Mouse (Mus musculus): ENCODE data around the gene Urah.

Urah gene

GRCm38 (mm10) chr7:140877364-140877763 is 42.5 kb downstream of the Urah start:
- no peak for DNase-seq

GRCm38 (mm10) chr7:140879355-140879754 is 44.5 kb downstream of the Urah start:
- no peak for DNase-seq

- DNase-seq: no peak
Observed at GRCm38 (mm10) chr7:140880419-140880818, 45.6 kb downstream of the Urah start.

- no peak for DNase-seq
Observed at GRCm38 (mm10) chr7:140880865-140881515, 46.2 kb downstream of the Urah start.

GRCm38 (mm10) chr7:140881696-140882468 is 47.1 kb downstream of the Urah start, which contains the start of the genes Psmd13 and Sirt3:
Gene Psmd13 (plus strand): TSS chr7:140881968.
Gene Sirt3 (minus strand): TSS chr7:140882309.
- peak; percentile 95 for DNase-seq

- no peak for DNase-seq
Observed at GRCm38 (mm10) chr7:140882469-140882803, 47.6 kb downstream of the Urah start.
